Mouse (Mus musculus) embryonic stem cell, embryonic (primary cell): ENCODE results near the gene Col4a2.

ENCODE experiments used
- CTCF ChIA-PET, 4 experiments: fragments of 300-600 bp in 2 of 4; fragments of 350-600 bp in 2 of 4; sonication (Branson Sonifier 250); formaldehyde crosslinking; loops; one replicate each; lab custom pipeline; 2022; ENCODE audit warnings: inconsistent platforms in 2 of 4; lab: Charles Lee
- POLR2A ChIA-PET, 4 experiments: fragments of 300-600 bp in 2 of 4; fragments of 350-600 bp in 2 of 4; sonication (Branson Sonifier 250); formaldehyde crosslinking; loops; one replicate each; lab custom pipeline; 2022; ENCODE audit warnings: antibody characterized with exemption in 4 of 4, inconsistent platforms in 1 of 4; lab: Charles Lee

Gene Col4a2

DNA sequence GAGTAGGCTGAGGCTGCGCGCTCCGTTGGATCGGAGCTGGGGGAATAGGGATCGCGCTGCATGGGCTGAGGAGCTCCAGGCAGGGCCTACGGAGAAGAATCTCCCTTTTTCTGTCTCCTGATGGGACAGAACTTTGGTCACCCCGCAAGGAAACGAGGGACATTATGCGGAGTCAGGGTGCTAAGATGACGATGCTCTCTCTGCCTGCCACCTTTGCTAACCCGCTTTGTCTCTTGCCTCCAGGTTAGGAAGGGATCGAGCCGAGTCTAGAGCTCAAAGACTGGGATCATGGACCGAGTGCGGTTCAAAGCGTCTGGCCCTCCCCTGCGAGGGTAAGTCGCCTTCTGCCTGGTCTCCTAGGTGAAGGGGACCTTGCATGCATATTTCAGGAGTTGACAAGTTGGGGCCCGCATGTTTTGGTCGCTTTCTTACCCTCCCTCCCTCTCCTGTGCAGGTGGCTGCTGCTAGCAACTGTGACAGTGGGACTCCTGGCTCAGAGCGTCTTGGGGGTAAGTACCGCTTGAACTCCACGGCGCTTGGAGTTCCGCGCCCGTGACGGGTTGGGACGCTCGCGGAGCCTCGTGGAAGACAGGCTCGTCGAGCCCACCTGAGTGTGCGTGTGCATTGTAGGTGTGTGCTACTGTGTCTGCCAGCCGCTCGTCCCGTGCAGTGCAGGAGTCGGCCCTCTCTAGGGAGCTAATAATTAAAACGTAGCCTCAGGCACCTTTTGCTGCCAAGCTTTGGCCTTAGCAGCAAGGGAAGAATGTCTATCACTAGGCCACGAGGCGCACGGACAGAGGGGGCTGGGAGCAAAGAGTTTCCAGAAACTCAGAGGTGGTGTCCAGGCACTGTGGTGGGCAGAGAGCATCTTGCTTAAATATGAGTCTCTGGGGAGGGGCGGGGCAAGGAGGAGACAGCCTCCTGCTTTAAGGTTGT, 839 bp downstream of the Col4a2 start:
- ChIA-PET CTCF (interaction anchor here in 3 of 4 experiments (0.5 to 1.5 kb wide), 8 partner anchors 60 to 435 kb away, joined by 3 to 8 read pairs (median 3); no protein-coding TSS in a partner anchor), POLR2A (interaction anchor here in 3 of 4 experiments (0.6 to 3.1 kb wide), 39 partner anchors 9 to 875 kb away, joined by 3 to 12 read pairs (median 4); partner anchors contain the start of genes Ing1 (in 2 of the 3) and Ankrd10 (in 1 of the 3))

DNA sequence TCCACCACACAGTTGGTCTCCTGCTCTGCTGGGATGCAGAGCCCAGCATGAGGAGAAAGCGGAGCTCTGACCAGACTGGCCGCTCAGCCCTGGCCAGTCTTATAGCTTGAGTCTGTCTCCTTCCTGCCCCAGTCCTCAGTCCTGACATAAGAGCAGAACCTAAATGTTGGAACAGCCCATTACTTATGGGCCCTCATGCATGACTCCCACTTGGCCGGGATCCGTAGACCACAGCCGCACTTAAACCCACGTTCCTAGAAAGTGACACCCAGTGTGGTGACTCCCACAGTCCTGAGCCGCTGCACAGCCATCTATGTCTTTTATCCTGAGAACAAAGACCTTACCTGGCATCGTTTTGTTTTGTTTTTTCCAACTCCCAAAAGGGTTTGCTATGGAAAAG, 2.0 kb downstream of the Col4a2 start:
- ChIA-PET POLR2A (interaction anchor here in 2 of 4 experiments (0.6 to 2.2 kb wide), 4 partner anchors 13 to 71 kb away, joined by 4 to 6 read pairs (median 5); no protein-coding TSS in a partner anchor), CTCF (no interaction called here)

DNA sequence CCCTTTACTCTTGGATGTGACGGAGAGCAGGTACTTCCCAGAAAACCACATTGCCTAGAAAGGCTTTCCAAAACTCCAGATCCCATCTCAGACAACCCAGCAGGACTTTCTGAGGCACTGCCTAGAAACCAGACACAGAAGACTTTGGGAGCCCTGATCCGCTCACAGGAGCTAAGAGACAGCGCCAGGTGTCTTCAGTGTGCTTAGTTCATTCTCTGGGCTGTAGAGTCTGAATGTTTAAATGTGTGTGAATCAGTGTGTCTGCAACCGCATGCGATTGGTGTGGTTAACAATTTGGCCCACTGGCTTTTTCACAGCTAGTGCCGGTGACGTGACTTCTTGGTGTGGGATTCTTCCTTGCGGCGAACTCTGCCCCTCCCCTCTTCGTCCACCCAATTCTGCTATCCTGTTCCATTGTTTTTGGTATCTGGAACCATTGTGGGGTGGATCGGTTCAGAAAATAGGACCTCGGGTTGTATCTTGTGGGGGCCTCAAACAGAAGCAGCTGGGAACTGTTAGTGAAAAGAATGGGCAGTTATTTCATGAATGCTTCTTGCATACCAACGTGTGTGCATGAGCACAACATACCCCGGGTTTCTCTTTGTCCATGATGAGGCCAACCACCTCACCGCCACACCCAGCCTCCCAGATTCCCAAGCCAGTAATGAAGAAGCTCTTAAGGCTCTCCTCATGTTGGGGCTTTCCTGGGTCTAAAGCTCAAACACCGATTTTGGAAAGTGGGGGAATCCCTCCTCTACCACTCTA, 2.8 kb downstream of the Col4a2 start:
- CTCF ChIA-PET = interaction anchor here in 1 of 4 experiments (0.6 kb wide), 1 partner anchor 367 kb away, joined by 4 read pairs; no protein-coding TSS in a partner anchor
- POLR2A ChIA-PET = interaction anchor here in 2 of 4 experiments (0.6 to 1.4 kb wide), 5 partner anchors 12 to 240 kb away, joined by 3 to 6 read pairs (median 3); partner anchors contain the start of gene Ing1 (in 1 of the 2)

DNA sequence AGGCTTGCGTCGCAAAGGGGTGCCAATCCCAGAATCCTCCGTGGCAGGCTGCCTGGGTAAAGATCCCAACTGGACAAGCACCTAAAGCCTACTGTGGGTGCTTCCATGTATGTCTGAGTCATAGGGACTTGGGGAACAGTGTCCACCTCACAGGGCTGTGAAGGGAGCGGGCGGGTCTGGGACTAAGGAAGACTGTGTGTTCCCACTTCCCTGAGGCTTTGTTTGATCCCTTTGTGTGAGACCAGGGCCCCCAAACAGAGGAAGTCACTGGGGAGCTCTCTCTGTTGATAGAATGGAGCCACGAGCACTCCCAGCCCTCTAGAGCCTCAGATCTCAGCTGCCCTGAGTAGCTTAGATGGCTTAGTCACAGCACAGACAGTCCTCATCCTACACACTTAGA, 3.5 kb downstream of the Col4a2 start:
- POLR2A ChIA-PET = interaction anchor here in 1 of 4 experiments (1.1 to 1.2 kb wide), 2 partner anchors 13 to 240 kb away, joined by 3 to 4 read pairs; partner anchors contain the start of gene Ing1
- CTCF ChIA-PET = interaction anchor here in 2 of 4 experiments (0.5 kb wide), 2 partner anchors 78 to 489 kb away, joined by 3 read pairs; no protein-coding TSS in a partner anchor

DNA sequence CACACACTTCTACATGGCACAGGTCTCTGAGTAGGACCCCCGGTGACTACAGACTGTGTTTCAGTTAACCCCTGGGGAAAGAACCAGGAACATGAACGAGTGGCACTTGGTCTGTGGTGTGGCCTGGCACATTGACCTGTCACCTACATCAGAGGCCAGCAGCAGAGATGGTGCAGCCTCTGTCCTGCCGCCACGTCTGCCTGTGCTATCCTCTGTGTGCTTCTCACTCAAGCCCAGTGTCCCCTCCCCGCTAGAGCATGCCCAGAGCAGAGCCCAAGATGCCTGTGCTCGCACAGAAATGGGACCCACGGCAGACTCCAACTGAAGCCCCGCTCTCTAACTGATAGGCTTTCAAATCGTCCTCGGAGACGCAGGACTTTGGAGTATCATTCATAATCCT, 6.8 kb downstream of the Col4a2 start:
- CTCF ChIA-PET = no interaction called here
- POLR2A ChIA-PET = no interaction called here

DNA sequence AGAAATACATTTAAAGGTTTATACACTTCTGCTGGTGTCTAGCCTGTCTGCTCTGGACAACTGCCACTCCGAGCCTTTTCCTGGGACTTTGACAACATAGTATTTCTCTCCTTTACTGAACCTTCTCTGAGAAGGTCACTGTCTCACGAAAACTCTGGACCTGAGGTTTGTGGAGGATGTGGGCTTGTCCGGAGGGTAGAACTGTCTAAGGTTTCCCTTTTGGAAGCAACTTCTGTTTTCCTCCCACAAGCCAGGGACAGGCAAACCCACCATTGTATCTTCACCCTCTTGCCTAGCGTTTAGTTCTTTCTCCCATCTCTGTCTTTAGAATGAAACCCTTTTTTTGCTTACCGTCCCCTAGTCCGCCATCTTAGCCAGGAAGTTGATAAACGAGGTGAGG, 9.2 kb downstream of the Col4a2 start:
- CTCF ChIA-PET = no interaction called here

DNA sequence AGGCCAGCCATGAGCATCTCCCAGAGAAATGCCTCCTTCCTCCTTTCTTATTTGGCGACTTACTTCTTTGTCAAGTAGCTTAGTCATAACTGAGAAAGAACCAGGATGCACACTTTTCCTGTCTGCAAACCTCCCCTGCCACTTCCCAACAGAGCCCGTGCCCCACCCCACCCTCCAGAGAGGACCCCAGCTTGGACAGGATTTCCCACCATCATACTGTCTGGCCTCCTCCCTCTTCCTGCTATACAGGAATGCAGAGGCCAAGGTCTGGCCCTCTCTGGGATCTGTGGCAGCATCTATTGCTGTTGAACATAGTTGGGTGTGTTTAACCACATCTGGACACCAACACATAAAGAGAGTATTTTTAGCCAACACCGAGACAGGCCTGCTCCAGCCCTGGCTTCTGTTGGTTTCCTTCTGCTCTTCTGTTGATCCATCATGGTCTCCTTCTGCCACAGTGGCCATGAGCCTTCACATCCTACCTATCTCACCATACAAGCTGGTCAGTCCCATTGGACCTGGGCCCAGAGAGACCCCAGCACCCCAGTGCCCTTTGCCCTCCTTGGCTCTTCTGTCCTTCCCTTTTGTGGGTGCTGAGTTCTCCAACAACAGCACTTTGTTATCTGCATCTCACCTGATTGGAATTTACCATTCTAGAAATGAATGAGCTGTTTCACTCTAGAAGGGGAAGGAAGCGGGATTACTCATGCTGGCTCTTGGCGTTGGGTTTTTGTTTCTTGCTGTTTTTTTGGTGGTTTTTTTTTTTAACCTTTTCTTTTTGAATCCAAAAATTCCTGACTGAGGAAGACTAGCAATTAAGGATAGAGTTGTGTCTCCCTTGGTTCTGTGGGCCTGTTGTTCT, 10.3 kb downstream of the Col4a2 start:
- CTCF ChIA-PET = no interaction called here
- POLR2A ChIA-PET = interaction anchor here in 2 of 4 experiments (0.6 to 1.5 kb wide), 2 partner anchors 10 to 896 kb away, joined by 8 to 9 read pairs; no protein-coding TSS in a partner anchor

More for the DNA sequence above, 9.2 kb downstream of the Col4a2 start:
- POLR2A ChIA-PET = no interaction called here

DNA sequence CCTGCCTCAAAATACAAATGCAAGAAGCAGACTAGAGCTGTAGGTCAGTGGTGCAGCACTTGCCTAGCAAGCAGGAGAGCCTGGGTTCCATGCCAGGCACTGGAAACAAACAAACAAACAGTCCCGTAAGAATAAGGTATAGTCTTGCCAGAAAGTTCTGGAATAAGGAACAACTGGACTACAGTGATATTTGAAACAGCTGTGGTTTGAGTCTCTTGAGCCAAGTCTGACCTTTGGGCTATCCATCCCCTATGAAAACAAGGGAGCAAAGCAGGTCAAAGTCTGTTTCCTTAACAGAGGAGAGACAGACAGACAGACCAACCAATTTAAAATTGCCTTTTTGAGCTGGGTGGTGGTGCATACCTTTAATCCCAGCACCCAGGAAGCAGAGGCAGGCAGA, 11.1 kb downstream of the Col4a2 start:
- POLR2A ChIA-PET = interaction anchor here in 2 of 4 experiments (0.6 to 1.5 kb wide), 2 partner anchors 10 to 897 kb away, joined by 8 to 9 read pairs; no protein-coding TSS in a partner anchor
- CTCF ChIA-PET = no interaction called here

DNA sequence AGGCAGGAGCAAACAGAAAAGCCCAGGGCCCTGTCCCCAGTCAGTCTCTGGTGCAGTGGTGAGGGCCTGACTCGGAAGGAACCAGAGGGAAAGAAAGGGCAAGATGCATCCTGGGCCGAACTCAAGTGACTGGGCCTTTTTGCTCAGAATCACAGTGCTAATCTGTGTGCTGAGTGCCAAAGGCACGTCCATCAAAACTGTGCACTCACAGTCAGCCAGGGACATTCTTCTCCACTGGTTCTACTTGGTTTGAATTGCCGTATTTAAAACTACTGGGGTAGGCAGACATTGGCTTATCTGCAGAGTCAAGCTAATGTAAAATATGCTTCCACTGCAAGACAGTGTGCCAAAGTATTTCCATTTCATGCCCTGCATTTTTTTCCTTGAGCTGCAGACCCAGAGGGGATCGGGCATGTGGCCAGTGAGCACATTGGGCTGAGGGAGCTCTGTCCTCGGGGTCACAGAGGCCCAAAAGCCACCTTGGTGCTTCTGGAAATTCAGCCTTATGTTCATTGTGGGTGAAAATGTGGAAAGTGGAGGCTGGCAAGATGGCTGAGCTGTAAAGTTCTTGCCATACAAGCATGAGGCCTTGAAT, 12.3 kb downstream of the Col4a2 start:
- POLR2A ChIA-PET = no interaction called here
- CTCF ChIA-PET = no interaction called here

DNA sequence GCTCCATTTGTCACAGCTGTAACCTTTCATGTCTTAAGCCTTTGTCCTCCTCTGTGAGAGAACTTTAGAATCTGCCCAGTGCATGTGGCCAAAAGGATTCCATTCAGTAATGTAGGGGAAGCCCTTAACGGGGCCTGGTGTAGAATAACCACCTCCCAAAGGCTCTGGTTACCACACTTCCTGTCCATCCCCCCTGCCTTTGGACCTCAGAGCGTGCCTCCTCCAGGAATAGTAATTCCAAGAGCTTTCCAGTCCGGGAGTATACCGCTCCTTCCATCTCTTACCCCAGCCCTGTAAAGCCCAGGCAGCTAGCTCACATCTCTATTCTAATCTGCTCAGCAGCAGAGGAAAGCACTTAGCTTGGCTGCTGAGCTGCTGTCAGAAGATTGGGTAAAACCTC, 14.7 kb downstream of the Col4a2 start:
- CTCF ChIA-PET = interaction anchor here in 2 of 4 experiments (0.6 to 1.4 kb wide), 2 partner anchors 74 to 96 kb away, joined by 4 read pairs; no protein-coding TSS in a partner anchor
- POLR2A ChIA-PET = interaction anchor here in 3 of 4 experiments (0.7 to 1.5 kb wide), 4 partner anchors 10 to 27 kb away, joined by 3 to 6 read pairs (median 3); no protein-coding TSS in a partner anchor

DNA sequence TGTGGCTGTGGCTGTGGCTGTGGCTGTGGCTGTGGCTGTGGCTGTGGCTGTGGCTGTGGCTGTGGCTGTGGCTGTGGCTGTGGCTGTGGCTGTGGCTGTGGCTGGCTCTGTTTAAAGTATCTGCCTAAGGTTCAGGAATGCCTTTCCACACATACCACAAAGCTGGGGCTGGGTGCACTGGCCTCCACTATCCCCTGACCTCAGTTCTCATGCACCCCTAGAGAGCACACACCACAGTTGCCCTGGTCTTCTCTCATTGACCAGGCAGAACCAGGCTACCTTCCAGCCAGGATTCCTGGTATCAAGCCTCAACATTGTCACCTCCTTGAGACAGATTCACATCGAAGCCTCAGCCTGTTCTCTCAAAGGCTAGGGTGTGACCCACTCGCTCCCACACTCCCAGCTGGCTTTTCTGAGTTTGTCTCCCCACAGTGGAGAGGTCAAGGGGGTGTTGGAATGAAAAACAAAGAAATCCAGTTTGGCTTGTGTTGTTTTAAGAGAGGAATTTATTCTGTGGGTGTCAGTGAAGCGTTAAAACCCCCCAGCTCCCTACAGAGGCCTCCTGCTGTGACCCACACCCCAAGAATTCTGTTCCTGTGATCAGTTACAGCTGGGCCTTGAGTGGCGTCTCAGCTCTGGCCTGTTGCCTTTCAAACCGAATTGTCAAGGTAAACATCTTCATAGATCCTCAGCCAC, 15.3 kb downstream of the Col4a2 start:
- CTCF ChIA-PET = interaction anchor here in 2 of 4 experiments (0.6 to 1.4 kb wide), 2 partner anchors 75 to 97 kb away, joined by 4 read pairs; no protein-coding TSS in a partner anchor
- POLR2A ChIA-PET = interaction anchor here in 3 of 4 experiments (0.7 to 1.5 kb wide), 4 partner anchors 11 to 27 kb away, joined by 3 to 6 read pairs (median 3); no protein-coding TSS in a partner anchor

DNA sequence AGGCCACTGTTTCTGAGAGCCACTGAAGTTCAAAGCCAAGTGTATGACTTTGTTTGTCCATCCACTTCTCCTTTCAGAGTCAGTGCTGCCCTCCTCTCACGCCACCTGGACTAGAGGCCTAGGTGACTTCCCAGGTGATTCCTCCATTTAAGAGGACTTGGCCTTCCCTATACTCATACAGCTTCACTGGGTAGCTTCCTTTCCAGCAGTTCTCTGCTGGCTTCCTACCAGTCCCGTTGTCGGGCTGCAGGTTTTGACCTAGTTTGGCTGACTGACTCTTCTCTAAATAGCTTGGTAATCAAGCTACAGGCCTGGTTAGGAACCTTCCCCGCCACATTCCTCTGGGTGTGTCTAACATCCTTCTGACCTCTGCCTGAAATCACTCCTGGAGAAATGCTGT, 19.0 kb downstream of the Col4a2 start:
- ChIA-PET POLR2A (interaction anchor here in 1 of 4 experiments (1.6 to 2.7 kb wide), 2 partner anchors 19 to 24 kb away, joined by 3 to 12 read pairs; partner anchors contain the start of genes Col4a1 and Col4a2), CTCF (interaction anchor here in 1 of 4 experiments (1.2 to 1.4 kb wide), 2 partner anchors 78 to 87 kb away, joined by 3 to 4 read pairs; no protein-coding TSS in a partner anchor)

DNA sequence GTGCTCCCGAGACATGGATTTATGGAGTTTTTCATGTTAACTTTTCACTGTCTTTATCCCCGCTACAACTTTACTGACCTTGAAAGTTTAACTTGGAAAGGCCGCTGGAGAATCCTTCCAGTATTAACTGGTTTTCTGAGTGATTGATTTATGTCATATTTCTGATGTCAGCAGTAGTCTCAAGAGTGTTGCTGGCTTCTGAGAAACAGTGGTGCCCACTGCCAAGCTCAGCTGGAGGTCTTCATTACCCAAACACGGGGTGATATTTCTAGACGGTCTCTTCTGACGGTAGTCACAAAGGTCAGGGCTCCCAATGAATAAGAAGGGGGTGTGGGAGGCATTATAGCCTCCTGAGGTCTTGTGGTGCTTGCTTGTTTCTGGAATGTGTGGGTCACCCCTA, 21.1 kb downstream of the Col4a2 start:
- CTCF ChIA-PET = no interaction called here

DNA sequence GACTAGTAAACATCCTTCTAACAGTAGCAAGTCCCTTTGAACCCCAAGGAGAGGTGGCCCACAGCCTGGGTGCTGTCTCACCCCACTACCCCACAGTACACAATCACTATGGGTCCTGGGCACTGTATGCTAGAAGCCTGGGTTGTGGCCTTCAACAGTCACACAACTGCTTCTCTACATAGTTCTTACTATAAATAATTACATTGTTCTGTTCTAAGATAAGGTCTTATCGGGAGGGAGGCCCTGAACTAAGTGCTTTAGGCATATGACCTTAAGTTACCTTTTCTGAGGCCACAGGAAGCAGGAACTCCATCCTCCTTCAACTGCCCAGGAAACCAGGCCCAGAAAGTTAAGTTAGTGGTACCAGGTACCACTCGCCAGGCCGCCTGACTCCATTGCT, 21.9 kb downstream of the Col4a2 start:
- CTCF ChIA-PET = no interaction called here
- POLR2A ChIA-PET = no interaction called here

More for the DNA sequence above, 21.1 kb downstream of the Col4a2 start:
- POLR2A ChIA-PET = no interaction called here

DNA sequence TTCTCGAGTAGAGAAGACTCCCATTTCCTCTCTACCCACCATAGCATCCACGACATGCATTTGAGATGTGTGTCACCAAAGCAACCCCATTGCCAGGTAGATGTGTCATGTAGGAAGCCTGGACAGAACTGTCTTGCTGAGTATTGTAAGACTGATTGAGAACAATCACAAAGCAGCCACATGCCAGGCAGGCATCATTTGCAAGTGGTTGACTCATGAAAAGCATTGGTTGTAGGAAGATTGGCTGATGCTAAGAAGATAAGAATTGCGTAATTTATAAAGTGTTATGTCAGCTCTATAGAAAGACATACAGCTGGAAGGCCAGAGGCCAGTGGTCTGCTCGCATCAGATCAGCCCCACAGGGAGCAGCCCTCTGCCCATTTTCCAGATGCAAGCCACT, 22.6 kb downstream of the Col4a2 start:
- ChIA-PET POLR2A (no interaction called here), CTCF (no interaction called here)

DNA sequence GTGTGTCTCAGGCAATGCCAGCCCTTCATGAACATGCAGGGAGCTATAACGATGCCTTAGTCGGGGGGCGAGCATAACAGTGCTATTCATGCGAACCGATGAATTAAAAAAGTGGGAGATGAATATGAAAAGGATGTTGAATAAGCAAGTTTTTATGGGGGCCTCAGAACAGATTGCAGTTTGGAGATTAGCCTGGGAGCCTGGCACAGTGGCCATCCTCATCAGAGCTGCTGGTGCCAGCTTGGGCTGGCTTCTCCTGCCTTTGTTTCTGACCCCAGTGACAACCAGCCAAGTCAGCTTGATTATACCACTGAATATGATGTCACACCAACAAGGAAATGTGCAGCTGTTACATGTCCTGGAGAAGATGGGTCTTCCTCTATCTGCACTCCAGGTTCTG, 23.7 kb downstream of the Col4a2 start:
- ChIA-PET POLR2A (no interaction called here), CTCF (no interaction called here)
